Mouse (Mus musculus) C2C12 (cell line): Measurements from ENCODE around the gene Pbx4. TPM values are rescaled to one million over a fixed set of nuclear protein-coding genes. Genes with fewer than 3 reads are reported as not detected.

Experiments used
- H3K27me3 ChIP-seq: one replicate; pipeline ENCODE4 v1.6.1; 2011; ENCODE audit not compliant: control insufficient read depth, insufficient read depth, insufficient read length
- H3K36me3 ChIP-seq: one replicate; pipeline ENCODE4 v1.6.1; 2011; ENCODE audit not compliant: control insufficient read depth, insufficient read depth
- H3K4me3 ChIP-seq: one replicate; pipeline ENCODE4 v1.5.1; 2011; ENCODE audit warnings: mild to moderate bottlenecking, control low read depth; ENCODE audit not compliant: poor library complexity, insufficient read depth, severe bottlenecking
- H3K79me2 ChIP-seq: one replicate; pipeline ENCODE4 v1.6.1; 2011; ENCODE audit not compliant: control insufficient read depth, insufficient read depth
- H3K79me3 ChIP-seq: one replicate; pipeline ENCODE4 v1.6.1; 2011; ENCODE audit warnings: low read depth, control low read depth
- H3ac ChIP-seq: one replicate; pipeline ENCODE3; 2011; ENCODE audit warnings: low read depth; ENCODE audit not compliant: control insufficient read depth, insufficient read length
- CEBPB ChIP-seq: IDR thresholded peaks from one replicate; pipeline ENCODE4 v1.6.1; 2011; ENCODE audit warnings: low read depth, mild to moderate bottlenecking, control low read depth, moderate library complexity
- CTCF ChIP-seq: IDR thresholded peaks from one replicate; pipeline ENCODE4 v1.5.1; 2011; ENCODE audit not compliant: control insufficient read depth, insufficient read depth, insufficient read length
- FOSL1 ChIP-seq: IDR thresholded peaks from one replicate; pipeline ENCODE4 v1.8.0; 2011; ENCODE audit warnings: mild to moderate bottlenecking, low read length; ENCODE audit not compliant: poor library complexity, insufficient read depth, severe bottlenecking
- MAX ChIP-seq: IDR thresholded peaks from one replicate; pipeline ENCODE4 v1.6.1; 2011; ENCODE audit warnings: mild to moderate bottlenecking, control low read depth
- MYOD1 ChIP-seq: IDR thresholded peaks from one replicate; pipeline ENCODE4 v1.6.1; 2011; ENCODE audit warnings: low read depth; ENCODE audit not compliant: control insufficient read depth, insufficient read length
- MYOG ChIP-seq: IDR thresholded peaks from one replicate; pipeline ENCODE4 v1.6.1; 2011; ENCODE audit not compliant: control insufficient read depth, insufficient read length; ENCODE audit errors: extremely low read depth
- USF1 ChIP-seq: IDR thresholded peaks from one replicate; pipeline ENCODE4 v1.6.1; 2011; ENCODE audit warnings: low read depth, mild to moderate bottlenecking, control low read depth, moderate library complexity
- long read RNA-seq, 2 experiments: library from polyadenylated mRNA; unstranded; transcript quantifications; one replicate each; pipeline ENCODE4 v2.0.0; 2019 to 2020
- polyA plus RNA-seq: library from polyadenylated mRNA; unstranded; fragments of >200 nt; fragmentation: generic; extraction: Trizol; gene quantifications from one replicate; pipeline ENCODE4 v1.2.1, GENCODE M21; 2012; ENCODE audit warnings: missing spikeins

The Pbx4 gene
- 1.6 TPM for polyA plus RNA-seq
- long read RNA-seq, experiment 1, partial matches to known transcripts, result 0 of 3 reads
- long read RNA-seq, experiment 1, other reads (novel, unspliced or antisense), result 2 of 3 reads
- long read RNA-seq, experiment 2, result 0 reads

- Histone ChIP-seq H3K79me2 (no peaks in the 10 kb centered on the region), H3K27me3 (no peaks in the 10 kb centered on the region), H3ac (peak within 1 kb of the TSS; percentile 63), H3K4me3 (peak within 1 kb of the TSS; percentile 40), H3K79me3 (no peaks in the 10 kb centered on the region), H3K36me3 (no peaks in the 10 kb centered on the region)
- TF ChIP-seq MAX (no peak), MYOD1 (no peak), USF1 (no peak), CTCF (peak; percentile 5), CEBPB (no peak), FOSL1 (no peak), MYOG (no peak)
These were observed at the start of gene Pbx4 for GRCm38 (mm10) chr8:69832298-69832853. TSS of gene Pbx4 (plus strand) at chr8:69832491.

DNA sequence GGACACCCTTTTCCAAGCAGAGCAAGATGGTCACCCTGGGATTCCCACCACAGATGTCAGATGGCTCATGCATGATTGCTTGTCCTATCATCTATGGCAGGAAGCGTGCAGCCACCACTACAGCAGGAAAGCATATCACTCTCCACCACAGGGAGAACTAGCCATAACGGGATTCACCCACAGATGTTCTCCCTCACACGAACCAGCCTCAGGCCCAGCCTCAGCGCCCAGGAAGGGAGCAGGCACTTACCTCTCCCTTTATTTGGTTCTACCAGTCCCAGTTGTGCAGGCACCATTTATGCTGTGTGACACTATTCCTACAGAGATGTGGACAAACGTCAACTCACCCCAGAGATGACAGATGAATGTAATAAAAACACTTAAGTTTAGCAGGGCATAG, 43.2 kb upstream of the Pbx4 start:
- peaks cover 16% of the 10 kb centered on the region for H3K36me3 ChIP-seq
- TF ChIP-seq CTCF (no peak), USF1 (no peak), MAX (no peak), CEBPB (no peak), FOSL1 (no peak), MYOD1 (no peak), MYOG (no peak)

DNA sequence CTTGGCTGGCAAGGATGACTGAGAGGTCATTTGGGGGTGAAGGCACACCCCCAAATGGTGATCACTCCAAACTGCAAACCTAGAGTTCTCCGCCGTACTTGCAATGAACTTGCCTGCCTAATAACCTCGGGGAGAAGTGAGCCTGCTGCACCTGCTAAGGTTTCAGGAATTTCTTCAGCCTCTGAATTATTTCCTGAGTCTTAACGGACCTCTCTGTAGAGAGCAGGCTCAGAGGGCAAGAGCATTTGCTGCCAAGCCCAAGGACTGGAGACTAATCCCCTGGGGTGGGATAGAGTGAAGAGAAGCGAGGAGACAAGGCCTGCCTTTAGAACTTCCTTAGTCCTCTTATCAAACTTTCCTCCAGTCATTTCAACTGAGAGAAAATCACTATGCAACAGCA, 42.6 kb upstream of the Pbx4 start:
- peaks cover 22% of the 10 kb centered on the region for H3K36me3 ChIP-seq
- peaks cover 29% of the 10 kb centered on the region for H3K79me3 ChIP-seq
- no peak for TF ChIP-seq FOSL1
- TF ChIP-seq CTCF, result no peak
- no peak for TF ChIP-seq USF1
- no peak for TF ChIP-seq CEBPB
- no peak for TF ChIP-seq MAX
- no peak for TF ChIP-seq MYOG
- no peak for TF ChIP-seq MYOD1
- H3ac ChIP-seq, result no peak overlapping the region
- H3K79me2 ChIP-seq, result peaks cover 39% of the 10 kb centered on the region
- H3K4me3 ChIP-seq, result no peak overlapping the region
- no peaks in the 10 kb centered on the region for H3K27me3 ChIP-seq

More for the DNA sequence above, 43.2 kb upstream of the Pbx4 start:
- peaks cover 29% of the 10 kb centered on the region for H3K79me3 ChIP-seq
- H3K4me3 ChIP-seq, result no peak overlapping the region
- peaks cover 33% of the 10 kb centered on the region for H3K79me2 ChIP-seq
- no peaks in the 10 kb centered on the region for H3K27me3 ChIP-seq
- H3ac ChIP-seq, result no peak overlapping the region

GRCm38 (mm10) chr8:69790364-69790763, 41.9 kb upstream of the Pbx4 start:
- H3K27me3 ChIP-seq, result no peaks in the 10 kb centered on the region
- peaks cover 45% of the 10 kb centered on the region for H3K79me2 ChIP-seq
- H3ac ChIP-seq, result peak overlapping the region; percentile 96
- peak overlapping the region; percentile 89 for H3K4me3 ChIP-seq
- TF ChIP-seq CEBPB, result no peak
- TF ChIP-seq MAX, result no peak
- no peak for TF ChIP-seq MYOD1
- TF ChIP-seq MYOG, result no peak
- TF ChIP-seq CTCF, result no peak
- TF ChIP-seq USF1, result no peak
- no peak for TF ChIP-seq FOSL1
- peaks cover 29% of the 10 kb centered on the region for H3K36me3 ChIP-seq
- H3K79me3 ChIP-seq, result peaks cover 29% of the 10 kb centered on the region

DNA sequence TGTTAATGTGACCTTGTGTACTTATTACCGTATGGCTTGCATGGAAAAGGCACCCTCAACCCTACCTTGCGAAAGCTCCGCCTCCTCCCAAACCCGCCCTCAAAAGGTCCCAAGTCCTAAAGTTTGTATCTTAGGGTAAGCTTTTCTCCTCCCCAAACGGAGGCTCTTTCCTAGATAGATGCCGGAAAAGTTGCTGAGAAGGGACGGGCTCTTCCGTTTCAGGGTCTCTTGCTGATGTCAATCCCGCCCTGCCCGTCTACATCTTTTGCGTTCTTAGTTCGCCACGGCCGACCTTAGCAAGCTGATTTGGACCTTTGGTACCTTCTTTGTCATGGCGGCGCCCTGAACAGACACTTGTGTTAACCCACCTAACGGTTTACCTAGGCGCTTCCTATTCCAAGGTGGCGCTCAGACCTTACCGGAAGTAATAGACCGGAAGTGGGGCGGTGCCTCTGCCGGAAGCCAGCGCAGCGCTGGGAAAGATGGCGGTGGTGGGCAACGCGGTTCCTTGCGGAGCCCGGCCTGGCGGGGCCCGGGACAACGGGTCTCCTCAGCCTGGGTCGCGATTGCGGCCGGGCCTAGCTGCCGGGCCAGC, 41.4 kb upstream of the Pbx4 start, which contains the start of the genes Atp13a1 and Zfp866:
TSS of gene Atp13a1 (plus strand) at position 391 of the 595 bp plus-strand sequence.
TSS of gene Zfp866 (minus strand) at position 406 of the 595 bp plus-strand sequence.
- peak within 1 kb of the TSS; percentile 96 for H3ac ChIP-seq
- H3K79me2 ChIP-seq, result peaks cover 47% of the 10 kb centered on the region
- H3K27me3 ChIP-seq, result no peaks in the 10 kb centered on the region
- peaks cover 29% of the 10 kb centered on the region for H3K79me3 ChIP-seq
- H3K4me3 ChIP-seq, result peak within 1 kb of the TSS; percentile 89
- H3K36me3 ChIP-seq, result peaks cover 30% of the 10 kb centered on the region
- TF ChIP-seq MYOD1 (no peak), FOSL1 (no peak), CTCF (no peak), CEBPB (no peak), MAX (peak; percentile 76), MYOG (no peak)
